Mouse (Mus musculus): ENCODE data around the gene Ak8.

Ak8 gene

DNA sequence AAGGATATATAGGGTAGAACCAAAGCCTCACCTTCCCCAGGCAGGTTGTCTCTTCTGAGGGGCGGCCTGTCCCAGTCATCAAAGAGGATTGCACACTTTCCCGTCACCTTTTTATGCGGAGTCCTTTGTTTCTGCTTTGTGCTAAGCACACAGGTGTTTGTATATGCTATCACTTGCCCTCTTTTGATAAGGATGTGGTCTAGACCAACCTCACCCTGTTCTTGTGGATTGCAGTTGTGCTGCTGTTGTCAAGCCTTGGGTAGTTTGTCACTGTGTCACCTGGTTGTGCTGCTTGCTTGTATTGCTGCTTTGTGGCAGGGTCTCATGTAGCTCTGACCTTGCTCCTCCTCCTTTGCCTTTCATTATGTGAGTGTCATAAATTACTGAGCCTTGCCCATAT is 152.6 kb downstream of the Ak8 start:
- DNase-seq (ENCODE audit: low read depth, low spot score) = no peak
- Histone ChIP-seq H3K27me3 (ENCODE audit: control insufficient read depth, insufficient read depth, low read length, poor library complexity, severe bottlenecking) (no peaks in the 10 kb centered on the region), H3K36me3 (ENCODE audit: control insufficient read depth, insufficient read depth, low read length, poor library complexity, severe bottlenecking) (peaks cover 7% of the 10 kb centered on the region)

DNA sequence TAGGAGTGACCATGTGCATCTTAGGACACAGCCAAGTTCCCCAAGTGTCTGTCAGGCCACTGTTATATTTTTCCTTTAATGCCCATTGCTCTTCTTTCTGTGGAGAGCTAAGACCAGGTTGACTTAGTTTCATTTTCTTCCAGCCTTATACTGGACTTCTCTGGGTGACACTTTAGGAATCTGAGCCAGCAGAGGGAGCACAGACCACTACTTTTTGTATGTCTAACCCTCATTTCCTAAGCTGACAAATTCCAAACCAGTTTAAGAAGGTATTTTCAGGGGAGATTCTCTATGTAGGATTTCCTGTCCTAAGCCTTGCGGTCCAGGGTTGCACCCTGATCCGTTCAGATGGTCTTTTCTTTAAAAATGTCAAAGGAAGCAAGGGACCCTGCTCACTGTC is 155.8 kb downstream of the Ak8 start:
- H3K27me3 ChIP-seq (ENCODE audit: control insufficient read depth, insufficient read depth, low read length, poor library complexity, severe bottlenecking) = no peaks in the 10 kb centered on the region
- H3K36me3 ChIP-seq (ENCODE audit: control insufficient read depth, insufficient read depth, low read length, poor library complexity, severe bottlenecking) = peaks cover 7% of the 10 kb centered on the region
- DNase-seq (ENCODE audit: low read depth, low spot score) = no peak

DNA sequence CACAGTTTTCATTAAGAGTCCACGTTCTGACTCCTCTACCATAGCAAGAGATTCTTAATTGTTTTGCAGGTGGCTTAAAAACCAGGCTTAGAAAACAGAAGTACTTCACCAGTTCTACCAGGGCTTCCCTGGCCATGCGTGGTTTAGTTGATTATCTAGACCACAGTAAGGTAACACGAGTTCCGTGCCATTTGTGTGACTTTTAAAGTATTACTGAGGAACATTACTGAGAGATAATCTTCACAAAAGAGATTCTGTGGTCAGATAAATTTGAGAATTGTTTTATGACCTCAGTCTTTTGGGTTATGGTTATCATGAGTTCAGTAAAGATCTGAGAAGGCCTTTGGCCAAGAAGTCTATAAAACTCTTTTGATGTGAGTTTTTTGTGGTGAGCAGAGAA is 159.3 kb downstream of the Ak8 start:
- H3K36me3 ChIP-seq (ENCODE audit: control insufficient read depth, insufficient read depth, low read length, poor library complexity, severe bottlenecking) = peaks cover 8% of the 10 kb centered on the region
- no peak for DNase-seq (ENCODE audit: low read depth, low spot score)

DNA sequence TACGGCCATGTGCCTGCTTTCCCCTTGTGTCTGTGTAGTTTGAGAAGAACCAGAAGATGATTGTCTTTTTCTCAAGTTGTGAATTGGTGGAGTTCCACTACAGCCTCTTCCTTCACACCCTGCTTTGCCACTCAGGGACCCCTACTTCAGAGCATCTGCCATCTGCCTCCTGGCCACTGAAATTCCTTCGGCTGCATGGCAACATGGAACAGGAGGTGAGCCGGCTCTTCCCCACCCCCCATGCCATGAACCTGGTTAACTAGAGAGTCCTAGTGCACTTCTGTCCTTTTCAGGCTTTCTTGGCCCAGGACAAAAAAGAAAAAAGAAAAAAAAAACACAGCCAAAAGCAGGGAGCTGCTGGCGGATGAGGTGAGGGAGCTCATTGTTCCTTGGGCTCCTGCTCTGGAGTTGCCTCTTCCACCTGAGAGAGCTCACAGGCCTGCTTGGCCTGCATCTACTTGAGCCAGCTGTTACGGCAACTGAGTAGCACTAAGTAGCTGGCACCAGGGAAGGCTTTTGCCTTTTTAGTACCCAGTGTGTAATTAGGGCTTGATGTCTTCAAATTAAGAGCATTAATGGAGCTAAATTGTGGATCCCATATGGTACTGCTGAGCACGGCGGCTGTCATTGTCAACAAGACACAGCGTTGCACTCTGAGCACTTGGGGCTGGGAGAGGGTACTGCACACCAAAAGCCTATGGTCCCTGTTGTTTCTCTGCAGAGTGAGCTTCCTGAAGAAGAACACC is 160.9 kb downstream of the Ak8 start:
- Histone ChIP-seq H3K27me3 (ENCODE audit: control insufficient read depth, insufficient read depth, low read length, poor library complexity, severe bottlenecking) (no peaks in the 10 kb centered on the region), H3K36me3 (ENCODE audit: control insufficient read depth, insufficient read depth, low read length, poor library complexity, severe bottlenecking) (peaks cover 5% of the 10 kb centered on the region)
- no peak for DNase-seq (ENCODE audit: low read depth, low spot score)

More for the DNA sequence above, 159.3 kb downstream of the Ak8 start:
- H3K27me3 ChIP-seq (ENCODE audit: control insufficient read depth, insufficient read depth, low read length, poor library complexity, severe bottlenecking) = no peaks in the 10 kb centered on the region
